9 mouse cellular contexts compared by ENCODE assay signal in genomic region chr19:37991399-37992183, GRCm38 (mm10). TPM values are rescaled to one million over a fixed set of nuclear protein-coding genes. Genes with fewer than 3 reads are reported as not detected.
A peak's percentile ranks its signal among the peaks of the same experiment; 100 is the strongest.
DNase-seq lines count a peak whose midpoint lies in the region; ATAC-seq and TF ChIP-seq lines count a peak whose summit lies in the region.
"Had no signal": no experiment of that assay in that cellular context is flagged by ENCODE, and none has a peak within 500 bp of the region (broad histone marks: within the 10 kb centered on the region; RNA-seq: fewer than 3 reads in every experiment).

No protein-coding gene starts in this region.

- H3K4me3 ChIP-seq in lung, embryonic 14.5 days (ENCODE audit: low read depth, low read length) = no peak overlapping the region
- H3K4me3 ChIP-seq: heart, embryonic 13.5 days had no signal

- H3K36me3 ChIP-seq in lung, embryonic 14.5 days (ENCODE audit: insufficient read depth) = peaks cover 14% of the 10 kb centered on the region
- H3K36me3 ChIP-seq: heart, embryonic 13.5 days had no signal

- no peaks in the 10 kb centered on the region for H3K27me3 ChIP-seq in lung, embryonic 14.5 days (ENCODE audit: insufficient read depth, low read length)
- H3K27me3 ChIP-seq: heart, embryonic 13.5 days had no signal

- no peak overlapping the region for H3K4me2 ChIP-seq in lung, embryonic 14.5 days
- H3K4me2 ChIP-seq: heart, embryonic 13.5 days had no signal

- peak; percentile 31; the same call in 1 of the 2 replicates for ATAC-seq in lung, embryonic 14.5 days (ENCODE audit: insufficient read depth)
- ATAC-seq in granulocyte monocyte progenitor cell, adult 5-6 weeks (replicated peaks; ENCODE audit: poor library complexity, severe bottlenecking) = no peak

- intact Hi-C loops in heart, postnatal 10 days (cut with DNase I) = no loop called here
- intact Hi-C loops in left cerebral cortex, postnatal 4 days (cut with DNase I) = no loop called here

- no peaks in the 10 kb centered on the region for H3K9me3 ChIP-seq in lung, embryonic 14.5 days (ENCODE audit: low read depth, low read length)
- H3K9me3 ChIP-seq: heart, embryonic 13.5 days had no signal

- TF ChIP-seq CTCF in lung, embryonic 14.5 days (IDR thresholded peaks at IDR 0.05; ENCODE audit: low read depth) = no peak

- H3K27ac ChIP-seq in lung, embryonic 14.5 days (ENCODE audit: low read depth) = no peak overlapping the region
- H3K27ac ChIP-seq: heart, embryonic 13.5 days had no signal

- DNase-seq in lung, embryonic 14.5 days = peak; percentile 84
- DNase-seq in lung, adult 18-20 months = no peak
- DNase-seq in cerebellum, adult 8-10 months = peak; percentile 72
- DNase-seq in heart, postnatal 10 days = peak; percentile 63 to 65
- DNase-seq in left cerebral cortex, postnatal 4 days = peak; percentile 26
- no peak for DNase-seq in thymus, postnatal 36 days
- DNase-seq in adrenal gland, adult 18-20 months (ENCODE audit: low spot score in 2 of 2) = no peak

- H3K9ac ChIP-seq in lung, embryonic 14.5 days = no peak overlapping the region
- H3K9ac ChIP-seq: heart, embryonic 13.5 days had no signal

- H3K4me1 ChIP-seq in lung, embryonic 14.5 days (ENCODE audit: insufficient read depth) = no peaks in the 10 kb centered on the region

- 26% methylated on average over 7 of the region's 7 CpGs for WGBS in lung, embryonic 14.5 days

RNA-seq across cellular contexts. Expression of gene Myof, which starts 51.8 kb away (rescaled TPM):
- polyA plus RNA-seq in lung, embryonic 14.5 days (2014; fragmentation: Nextera tagmentation; extraction: Ambion mirVana) = 37.9 and 41.0 TPM in 2 replicates
- total RNA-seq in heart, postnatal 10 days (2021) = 10 to 100 TPM; 14.9 to 15.7 TPM
- total RNA-seq in left cerebral cortex, postnatal 4 days (2021) = 1 to 10 TPM; 8.0 to 8.9 TPM
- total RNA-seq in adrenal gland, adult 18-20 months (2021) = 10 to 100 TPM; 29.4 to 34.1 TPM
- 2.3 and 6.7 TPM in 2 replicates for total RNA-seq in granulocyte monocyte progenitor cell, adult 5-6 weeks (2014; fragmentation: Nextera tagmentation)
- 1.0 and 1.1 TPM in 2 replicates for total RNA-seq in granulocyte monocyte progenitor cell, adult 5-6 weeks (2017)

Comparison
In these comparisons a context has a peak if more than half of its experiments do, and no peak if none do; other contexts are left out.
1. DNase-seq: peak in lung, embryonic 14.5 days (single experiment), cerebellum, adult 8-10 months (single experiment), heart, postnatal 10 days (2 of 2) and left cerebral cortex, postnatal 4 days (single experiment); none in lung, adult 18-20 months (0 of 2), thymus, postnatal 36 days (0 of 2) and adrenal gland, adult 18-20 months (0 of 2).